Mouse (Mus musculus): ENCODE measurements at regions not wholly inside any gene's neighbourhood (a gene's known extent, or its start where the extent isn't known, plus 50 kb on each side); places are given as distances from the start of the nearest gene placed in this dataset.

GRCm38 (mm10) chr12:112235841-112236240 is 89.8 kb downstream of the Kif26a start:
- Histone ChIP-seq H3K9me3 (ENCODE audit: control insufficient read depth, low read length) (no peaks in the 10 kb centered on the region), H3K27ac (no peak overlapping the region), H3K4me1 (replicated peaks; ENCODE audit: control insufficient read depth, insufficient read depth, low read length) (peaks cover 14% of the 10 kb centered on the region), H3K27me3 (ENCODE audit: control insufficient read depth, insufficient read depth, low read length) (no peaks in the 10 kb centered on the region), H3K36me3 (replicated peaks; ENCODE audit: control insufficient read depth, insufficient read depth) (no peaks in the 10 kb centered on the region), H3K4me3 (replicated peaks; ENCODE audit: low read length) (no peak overlapping the region), H3K9ac (no peak overlapping the region), H3K4me2 (replicated peaks) (no peak overlapping the region)
- DNase-seq (ENCODE audit: low spot score) (no peak), ATAC-seq (ENCODE audit: low FRiP score) (no peak)
- WGBS: 72% methylated on average over 4 of the region's 4 CpGs

GRCm38 (mm10) chr12:112237061-112237490 is 91.1 kb downstream of the Kif26a start:
- H3K27me3 ChIP-seq (ENCODE audit: control insufficient read depth, insufficient read depth, low read length): no peaks in the 10 kb centered on the region
- H3K9me3 ChIP-seq (ENCODE audit: control insufficient read depth, low read length): no peaks in the 10 kb centered on the region
- H3K4me3 ChIP-seq (replicated peaks; ENCODE audit: low read length): no peak overlapping the region
- H3K4me2 ChIP-seq (replicated peaks): no peak overlapping the region
- 54% methylated on average over 13 of the region's 13 CpGs for WGBS
- H3K4me1 ChIP-seq (replicated peaks; ENCODE audit: control insufficient read depth, insufficient read depth, low read length): peaks cover 25% of the 10 kb centered on the region
- DNase-seq (ENCODE audit: low spot score): no peak
- no peak for ATAC-seq (ENCODE audit: low FRiP score)
- no peak overlapping the region for H3K27ac ChIP-seq
- H3K9ac ChIP-seq: no peak overlapping the region
- H3K36me3 ChIP-seq (replicated peaks; ENCODE audit: control insufficient read depth, insufficient read depth): no peaks in the 10 kb centered on the region

GRCm38 (mm10) chr12:112238834-112239233 is 92.8 kb downstream of the Kif26a start:
- WGBS: 11% methylated on average over 7 of the region's 7 CpGs
- no peak overlapping the region for H3K27ac ChIP-seq
- H3K36me3 ChIP-seq (replicated peaks; ENCODE audit: control insufficient read depth, insufficient read depth): no peaks in the 10 kb centered on the region
- ATAC-seq (ENCODE audit: low FRiP score): no peak
- no peak for DNase-seq (ENCODE audit: low spot score)
- H3K4me1 ChIP-seq (replicated peaks; ENCODE audit: control insufficient read depth, insufficient read depth, low read length): peaks cover 26% of the 10 kb centered on the region
- H3K9me3 ChIP-seq (ENCODE audit: control insufficient read depth, low read length): no peaks in the 10 kb centered on the region
- no peak overlapping the region for H3K4me3 ChIP-seq (replicated peaks; ENCODE audit: low read length)
- H3K4me2 ChIP-seq (replicated peaks): no peak overlapping the region
- no peak overlapping the region for H3K9ac ChIP-seq
- H3K27me3 ChIP-seq (ENCODE audit: control insufficient read depth, insufficient read depth, low read length): 0 out of 2 replicates have a peak, but pooled peaks cover 3% of the 10 kb centered on the region

GRCm38 (mm10) chr12:112241740-112242171 is 95.7 kb downstream of the Kif26a start:
- H3K27ac ChIP-seq: 0 out of 2 replicates have a peak overlapping the region, but pooled peaks have one; percentile 43
- H3K27me3 ChIP-seq (ENCODE audit: control insufficient read depth, insufficient read depth, low read length): 0 out of 2 replicates have a peak, but pooled peaks cover 3% of the 10 kb centered on the region
- ATAC-seq (ENCODE audit: low FRiP score): peak; percentile 39; the same call in 1 of the 2 replicates

GRCm38 (mm10) chr12:112243231-112243630 is 97.2 kb downstream of the Kif26a start:
- Histone ChIP-seq H3K27ac (no peak overlapping the region), H3K9ac (no peak overlapping the region)
- 76% methylated on average over 5 of the region's 5 CpGs for WGBS

More at GRCm38 (mm10) chr12:112241740-112242171, 95.7 kb downstream of the Kif26a start:
- Histone ChIP-seq H3K9me3 (ENCODE audit: control insufficient read depth, low read length) (no peaks in the 10 kb centered on the region), H3K4me1 (replicated peaks; ENCODE audit: control insufficient read depth, insufficient read depth, low read length) (peaks cover 26% of the 10 kb centered on the region), H3K4me2 (replicated peaks) (no peak overlapping the region), H3K36me3 (replicated peaks; ENCODE audit: control insufficient read depth, insufficient read depth) (no peaks in the 10 kb centered on the region), H3K9ac (no peak overlapping the region), H3K4me3 (replicated peaks; ENCODE audit: low read length) (no peak overlapping the region)
- DNase-seq (ENCODE audit: low spot score): no peak
- 2% methylated on average over 3 of the region's 3 CpGs for WGBS

GRCm38 (mm10) chr12:112250894-112251293 is 104.9 kb downstream of the Kif26a start:
- DNase-seq (ENCODE audit: low spot score): no peak
- WGBS: 29% methylated on average over 8 of the region's 8 CpGs
- H3K27me3 ChIP-seq (ENCODE audit: control insufficient read depth, insufficient read depth, low read length): no peaks in the 10 kb centered on the region; the same call in 1 of the 2 replicates

More at GRCm38 (mm10) chr12:112243231-112243630, 97.2 kb downstream of the Kif26a start:
- ATAC-seq (ENCODE audit: low FRiP score): no peak
- Histone ChIP-seq H3K4me2 (replicated peaks) (no peak overlapping the region), H3K9me3 (ENCODE audit: control insufficient read depth, low read length) (no peaks in the 10 kb centered on the region), H3K27me3 (ENCODE audit: control insufficient read depth, insufficient read depth, low read length) (0 out of 2 replicates have a peak, but pooled peaks cover 3% of the 10 kb centered on the region), H3K4me3 (replicated peaks; ENCODE audit: low read length) (no peak overlapping the region), H3K36me3 (replicated peaks; ENCODE audit: control insufficient read depth, insufficient read depth) (no peaks in the 10 kb centered on the region), H3K4me1 (replicated peaks; ENCODE audit: control insufficient read depth, insufficient read depth, low read length) (peaks cover 24% of the 10 kb centered on the region)
- DNase-seq (ENCODE audit: low spot score): no peak

GRCm38 (mm10) chr12:112253461-112253860 is 107.5 kb downstream of the Kif26a start:
- H3K9ac ChIP-seq: 0 out of 2 replicates have a peak overlapping the region, but pooled peaks have one; percentile 22
- H3K4me1 ChIP-seq (replicated peaks; ENCODE audit: control insufficient read depth, insufficient read depth, low read length): 0 out of 2 replicates have a peak, but pooled peaks cover 3% of the 10 kb centered on the region
- no peak for DNase-seq (ENCODE audit: low spot score)
- no peak for ATAC-seq (ENCODE audit: low FRiP score)
- H3K27me3 ChIP-seq (ENCODE audit: control insufficient read depth, insufficient read depth, low read length): no peaks in the 10 kb centered on the region; the same call in 1 of the 2 replicates
- H3K36me3 ChIP-seq (replicated peaks; ENCODE audit: control insufficient read depth, insufficient read depth): no peaks in the 10 kb centered on the region
- H3K27ac ChIP-seq: no peak overlapping the region
- WGBS: 59% methylated on average over 10 of the region's 10 CpGs
- H3K9me3 ChIP-seq (ENCODE audit: control insufficient read depth, low read length): no peaks in the 10 kb centered on the region
- H3K4me3 ChIP-seq (replicated peaks; ENCODE audit: low read length): no peak overlapping the region
- no peak overlapping the region for H3K4me2 ChIP-seq (replicated peaks)

More at GRCm38 (mm10) chr12:112250894-112251293, 104.9 kb downstream of the Kif26a start:
- no peak overlapping the region for H3K4me3 ChIP-seq (replicated peaks; ENCODE audit: low read length)
- H3K4me2 ChIP-seq (replicated peaks): no peak overlapping the region
- no peak for ATAC-seq (ENCODE audit: low FRiP score)
- no peak overlapping the region for H3K9ac ChIP-seq
- H3K27ac ChIP-seq: no peak overlapping the region
- H3K4me1 ChIP-seq (replicated peaks; ENCODE audit: control insufficient read depth, insufficient read depth, low read length): 0 out of 2 replicates have a peak, but pooled peaks cover 3% of the 10 kb centered on the region
- H3K36me3 ChIP-seq (replicated peaks; ENCODE audit: control insufficient read depth, insufficient read depth): no peaks in the 10 kb centered on the region
- no peaks in the 10 kb centered on the region for H3K9me3 ChIP-seq (ENCODE audit: control insufficient read depth, low read length)

- no peaks in the 10 kb centered on the region for H3K36me3 ChIP-seq (replicated peaks; ENCODE audit: control insufficient read depth, insufficient read depth)
- H3K4me1 ChIP-seq (replicated peaks; ENCODE audit: control insufficient read depth, insufficient read depth, low read length): no peaks in the 10 kb centered on the region
- DNase-seq (ENCODE audit: low spot score) (no peak), ATAC-seq (ENCODE audit: low FRiP score) (no peak)
- 86% methylated on average over 12 of the region's 12 CpGs for WGBS
- no peak overlapping the region for H3K4me2 ChIP-seq (replicated peaks)
- H3K27me3 ChIP-seq (ENCODE audit: control insufficient read depth, insufficient read depth, low read length): no peaks in the 10 kb centered on the region
- no peak overlapping the region for H3K9ac ChIP-seq
- H3K27ac ChIP-seq: no peak overlapping the region
- no peak overlapping the region for H3K4me3 ChIP-seq (replicated peaks; ENCODE audit: low read length)
- H3K9me3 ChIP-seq (ENCODE audit: control insufficient read depth, low read length): no peaks in the 10 kb centered on the region
Observed at GRCm38 (mm10) chr12:112255223-112255622, 109.2 kb downstream of the Kif26a start.

- ATAC-seq (ENCODE audit: low FRiP score) (no peak), DNase-seq (ENCODE audit: low spot score) (no peak)
- Histone ChIP-seq H3K27me3 (ENCODE audit: control insufficient read depth, insufficient read depth, low read length) (no peaks in the 10 kb centered on the region), H3K9me3 (ENCODE audit: control insufficient read depth, low read length) (no peaks in the 10 kb centered on the region), H3K4me1 (replicated peaks; ENCODE audit: control insufficient read depth, insufficient read depth, low read length) (no peaks in the 10 kb centered on the region), H3K4me3 (replicated peaks; ENCODE audit: low read length) (no peak overlapping the region), H3K27ac (no peak overlapping the region), H3K36me3 (replicated peaks; ENCODE audit: control insufficient read depth, insufficient read depth) (no peaks in the 10 kb centered on the region), H3K9ac (no peak overlapping the region), H3K4me2 (replicated peaks) (no peak overlapping the region)
- WGBS: 20% methylated on average over 11 of the region's 11 CpGs
Observed at GRCm38 (mm10) chr12:112257691-112258090, 111.7 kb downstream of the Kif26a start.
